Mouse (Mus musculus): ENCODE data around the gene Olfr801.

- TF ChIP-seq CTCF (IDR thresholded peaks at IDR 0.05) (no peak), EP300 (IDR thresholded peaks at IDR 0.05) (no peak)
Measured at GRCm38 (mm10) chr10:129673765-129674164, at the start of gene Olfr801.

Data from lung, postnatal 0 days (tissue).